Mouse (Mus musculus): Measurements from ENCODE around the gene Zic1.

Gene Zic1

GRCm38 (mm10) chr9:91353551-91354433 is 11.8 kb downstream of the Zic1 start:
- ATAC-seq (ENCODE audit: low TSS enrichment) = no peak

- no peak for ATAC-seq (ENCODE audit: low TSS enrichment)
Observed at GRCm38 (mm10) chr9:91352786-91353185, 12.8 kb downstream of the Zic1 start.

- no peak for ATAC-seq (ENCODE audit: low TSS enrichment)
Observed at GRCm38 (mm10) chr9:91351961-91352411, 13.6 kb downstream of the Zic1 start.

DNA sequence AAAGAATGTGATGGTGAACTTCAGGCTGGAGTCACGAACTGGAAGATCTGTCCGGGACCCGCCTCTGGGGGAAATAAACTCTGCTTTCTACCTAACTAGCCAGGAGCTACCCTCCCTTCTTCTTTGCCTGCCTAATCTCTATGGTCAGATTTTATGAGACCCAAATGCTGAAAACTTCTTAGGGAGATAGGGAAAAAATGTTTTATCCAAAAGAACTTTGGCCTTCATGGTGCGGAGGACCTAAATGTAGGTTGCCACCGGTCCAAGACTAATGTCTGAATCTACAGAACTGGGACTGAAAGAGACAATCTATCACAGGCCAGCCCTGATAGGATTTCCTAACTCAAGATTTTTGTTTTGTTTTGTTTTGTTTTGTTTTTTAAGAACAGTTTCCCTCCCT is 14.2 kb downstream of the Zic1 start:
- no peak for ATAC-seq (ENCODE audit: low TSS enrichment)

DNA sequence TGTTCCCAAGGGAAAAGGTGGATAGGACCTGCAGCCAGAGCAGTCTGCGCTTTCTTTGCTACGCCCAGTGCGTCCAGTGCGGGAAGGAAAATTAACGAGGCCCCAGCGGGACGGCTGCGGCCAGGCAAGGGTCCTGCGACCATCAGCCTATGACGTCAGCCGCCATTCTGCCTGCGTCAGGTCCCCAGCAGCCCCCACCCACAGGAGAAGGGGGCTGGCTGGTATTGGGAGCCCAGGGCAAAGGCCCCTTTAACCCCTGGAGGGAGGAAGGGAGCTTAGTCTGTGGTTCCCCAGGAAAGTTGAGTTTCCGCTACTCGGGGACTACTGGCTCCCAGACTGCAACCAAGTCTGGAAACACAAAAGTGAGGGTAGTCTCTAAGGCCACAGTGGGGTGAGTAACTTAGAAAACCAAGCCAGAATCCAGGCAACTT is 14.7 kb downstream of the Zic1 start:
- no peak for ATAC-seq (ENCODE audit: low TSS enrichment)

GRCm38 (mm10) chr9:91350211-91350791 is 15.3 kb downstream of the Zic1 start:
- ATAC-seq (ENCODE audit: low TSS enrichment) = no peak

GRCm38 (mm10) chr9:91348746-91349145 is 16.9 kb downstream of the Zic1 start:
- ATAC-seq (ENCODE audit: low TSS enrichment) = no peak

DNA sequence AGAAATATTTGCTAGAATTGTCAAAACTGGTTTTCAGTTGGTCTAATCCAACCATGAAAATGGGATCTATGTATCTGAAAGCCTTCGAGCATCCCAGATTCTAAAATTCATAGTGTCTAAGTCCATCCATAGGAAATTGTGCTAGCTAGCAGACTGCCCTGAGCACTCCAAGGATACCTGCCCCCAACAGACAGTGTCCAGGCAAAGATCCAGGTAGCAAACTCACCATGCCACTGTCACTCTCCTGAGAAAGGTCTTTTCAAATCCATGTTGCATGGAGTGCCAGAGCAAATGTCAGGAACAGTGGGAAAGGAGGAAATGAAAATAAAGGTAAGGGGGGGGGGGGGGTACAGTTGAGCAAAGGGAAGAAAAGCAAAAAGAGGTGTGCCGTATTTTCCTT is 18.0 kb downstream of the Zic1 start:
- ATAC-seq (ENCODE audit: low TSS enrichment) = no peak
